Mouse (Mus musculus) forebrain, embryonic 12.5 days (tissue): ENCODE measurements around the gene Hbb-bh1. TPM values are rescaled to one million over a fixed set of nuclear protein-coding genes. Genes with fewer than 3 reads are reported as not detected.

Experiments
- ATAC-seq: fragments of 200-750 bp; cut with Nextera tagmentation; 2 replicates; pipeline ENCODE4 v1.8.0; 2017; ENCODE audit warnings: moderate TSS enrichment; ENCODE audit not compliant: low FRiP score
- H3K27ac ChIP-seq: fragments of 300-500 bp; sonication (generic); 2 replicates; pipeline ENCODE4 v1.5.1; 2016; ENCODE audit warnings: mild to moderate bottlenecking
- H3K27me3 ChIP-seq: fragments of 300-500 bp; sonication (generic); 2 replicates; pipeline ENCODE4 v1.6.1; 2016; ENCODE audit warnings: mild to moderate bottlenecking
- H3K36me3 ChIP-seq: fragments of 300-500 bp; sonication (generic); replicated peaks from 2 replicates; pipeline ENCODE4 v1.6.1; 2016; ENCODE audit warnings: mild to moderate bottlenecking
- H3K4me1 ChIP-seq: fragments of 300-500 bp; sonication (generic); 2 replicates; pipeline ENCODE4 v1.6.1; 2016
- H3K4me2 ChIP-seq: fragments of 300-500 bp; sonication (generic); 2 replicates; pipeline ENCODE4 v1.6.1; 2016; ENCODE audit warnings: mild to moderate bottlenecking, moderate library complexity
- H3K4me3 ChIP-seq: fragments of 300-500 bp; sonication (generic); replicated peaks from 2 replicates; pipeline ENCODE4 v1.5.1; 2016; ENCODE audit warnings: mild to moderate bottlenecking
- H3K9ac ChIP-seq: fragments of 300-500 bp; sonication (generic); 2 replicates; pipeline ENCODE4 v1.6.1; 2016; ENCODE audit warnings: mild to moderate bottlenecking
- H3K9me3 ChIP-seq: fragments of 300-500 bp; sonication (generic); 2 replicates; pipeline ENCODE4 v1.6.1; 2016
- WGBS: fragments of 180-500 bp; shearing (Covaris S2); methylation state at CpG from one replicate; pipeline ENCODE4 v1.1.7; 2016; 5-methylcytosine and 5-hydroxymethylcytosine counted together
- polyA plus RNA-seq: library from polyadenylated mRNA; unstranded; fragments of >200 nt; fragmentation: Nextera tagmentation; extraction: Ambion mirVana; gene quantifications from 2 replicates; pipeline ENCODE4 v1.2.1, GENCODE M21; 2016

Gene Hbb-bh1
- 427 and 624 TPM in 2 replicates for polyA plus RNA-seq

GRCm38 (mm10) chr7:103843034-103843433, at the start of gene Hbb-bh1:
TSS of gene Hbb-bh1 (minus strand) at chr7:103843164.
- Histone ChIP-seq H3K4me2 (no peak within 1 kb of the TSS), H3K36me3 (no peaks in the 10 kb centered on the region), H3K4me3 (no peak within 1 kb of the TSS), H3K9ac (no peak within 1 kb of the TSS), H3K9me3 (no peaks in the 10 kb centered on the region), H3K27ac (no peak within 1 kb of the TSS), H3K4me1 (no peaks in the 10 kb centered on the region), H3K27me3 (no peaks in the 10 kb centered on the region)
- 92% methylated on average over 2 of the region's 2 CpGs for WGBS
- no peak for ATAC-seq

GRCm38 (mm10) chr7:103886152-103886551, 43.2 kb upstream of the Hbb-bh1 start, which contains the start of gene Olfr66:
TSS of gene Olfr66 (minus strand) at chr7:103886252.
- ATAC-seq: no peak
- H3K27ac ChIP-seq: no peak within 1 kb of the TSS
- H3K4me1 ChIP-seq: no peaks in the 10 kb centered on the region

GRCm38 (mm10) chr7:103877093-103877492, 34.1 kb upstream of the Hbb-bh1 start:
- H3K9ac ChIP-seq: no peak overlapping the region
- WGBS: 85% methylated on average over 2 of the region's 2 CpGs
- H3K4me3 ChIP-seq: no peak overlapping the region
- no peaks in the 10 kb centered on the region for H3K4me1 ChIP-seq
- no peak overlapping the region for H3K4me2 ChIP-seq
- H3K27ac ChIP-seq: no peak overlapping the region
- no peaks in the 10 kb centered on the region for H3K36me3 ChIP-seq
- H3K27me3 ChIP-seq: no peaks in the 10 kb centered on the region
- ATAC-seq: no peak
- H3K9me3 ChIP-seq: no peaks in the 10 kb centered on the region

More at GRCm38 (mm10) chr7:103886152-103886551, 43.2 kb upstream of the Hbb-bh1 start, which contains the start of gene Olfr66:
- Histone ChIP-seq H3K36me3 (no peaks in the 10 kb centered on the region), H3K4me2 (no peak within 1 kb of the TSS), H3K27me3 (no peaks in the 10 kb centered on the region), H3K9ac (no peak within 1 kb of the TSS), H3K4me3 (no peak within 1 kb of the TSS), H3K9me3 (no peaks in the 10 kb centered on the region)

GRCm38 (mm10) chr7:103874451-103874850, 31.5 kb upstream of the Hbb-bh1 start:
- no peak overlapping the region for H3K9ac ChIP-seq
- WGBS: 62% methylated on average over 5 of the region's 5 CpGs
- no peaks in the 10 kb centered on the region for H3K27me3 ChIP-seq
- H3K36me3 ChIP-seq: no peaks in the 10 kb centered on the region
- ATAC-seq: no peak
- H3K27ac ChIP-seq: no peak overlapping the region
- no peaks in the 10 kb centered on the region for H3K4me1 ChIP-seq
- no peaks in the 10 kb centered on the region for H3K9me3 ChIP-seq
- H3K4me2 ChIP-seq: no peak overlapping the region
- H3K4me3 ChIP-seq: no peak overlapping the region

GRCm38 (mm10) chr7:103873064-103873463, 30.1 kb upstream of the Hbb-bh1 start:
- Histone ChIP-seq H3K36me3 (no peaks in the 10 kb centered on the region), H3K9ac (no peak overlapping the region), H3K27me3 (no peaks in the 10 kb centered on the region), H3K4me3 (no peak overlapping the region), H3K27ac (no peak overlapping the region), H3K9me3 (no peaks in the 10 kb centered on the region), H3K4me2 (no peak overlapping the region), H3K4me1 (no peaks in the 10 kb centered on the region)
- ATAC-seq: no peak; the same call in 1 of the 2 replicates
- 10% methylated on average over 1 of the region's 1 CpGs for WGBS

- Histone ChIP-seq H3K9me3 (no peaks in the 10 kb centered on the region), H3K36me3 (no peaks in the 10 kb centered on the region), H3K9ac (no peak overlapping the region), H3K27ac (no peak overlapping the region), H3K4me3 (no peak overlapping the region), H3K4me1 (no peaks in the 10 kb centered on the region), H3K4me2 (no peak overlapping the region), H3K27me3 (no peaks in the 10 kb centered on the region)
- ATAC-seq: no peak
These were observed 27.7 kb upstream of the Hbb-bh1 start for GRCm38 (mm10) chr7:103870667-103871066.

GRCm38 (mm10) chr7:103865716-103866115, 22.8 kb upstream of the Hbb-bh1 start:
- Histone ChIP-seq H3K36me3 (no peaks in the 10 kb centered on the region), H3K4me2 (no peak overlapping the region), H3K4me3 (no peak overlapping the region), H3K4me1 (no peaks in the 10 kb centered on the region), H3K9ac (no peak overlapping the region), H3K9me3 (no peaks in the 10 kb centered on the region), H3K27me3 (no peaks in the 10 kb centered on the region), H3K27ac (no peak overlapping the region)
- no peak for ATAC-seq

- ATAC-seq: no peak
- H3K36me3 ChIP-seq: no peaks in the 10 kb centered on the region
These were observed 18.6 kb upstream of the Hbb-bh1 start for GRCm38 (mm10) chr7:103861531-103861930.

GRCm38 (mm10) chr7:103860855-103861254, 17.9 kb upstream of the Hbb-bh1 start:
- no peak overlapping the region for H3K4me3 ChIP-seq
- no peak overlapping the region for H3K27ac ChIP-seq
- no peaks in the 10 kb centered on the region for H3K4me1 ChIP-seq
- no peaks in the 10 kb centered on the region for H3K9me3 ChIP-seq
- ATAC-seq: no peak
- no peak overlapping the region for H3K4me2 ChIP-seq
- H3K9ac ChIP-seq: no peak overlapping the region
- no peaks in the 10 kb centered on the region for H3K36me3 ChIP-seq
- H3K27me3 ChIP-seq: no peaks in the 10 kb centered on the region
- WGBS: 48% methylated on average over 1 of the region's 1 CpGs

More at GRCm38 (mm10) chr7:103861531-103861930, 18.6 kb upstream of the Hbb-bh1 start:
- no peaks in the 10 kb centered on the region for H3K27me3 ChIP-seq
- no peak overlapping the region for H3K4me3 ChIP-seq
- no peak overlapping the region for H3K4me2 ChIP-seq
- no peaks in the 10 kb centered on the region for H3K9me3 ChIP-seq
- H3K4me1 ChIP-seq: no peaks in the 10 kb centered on the region
- no peak overlapping the region for H3K9ac ChIP-seq
- H3K27ac ChIP-seq: no peak overlapping the region
- 79% methylated on average over 3 of the region's 3 CpGs for WGBS

GRCm38 (mm10) chr7:103859076-103859475, 16.1 kb upstream of the Hbb-bh1 start:
- H3K4me2 ChIP-seq: no peak overlapping the region
- no peak overlapping the region for H3K27ac ChIP-seq
- peak; percentile 36; the same call in 1 of the 2 replicates for ATAC-seq
- 85% methylated on average over 2 of the region's 2 CpGs for WGBS
- no peaks in the 10 kb centered on the region for H3K4me1 ChIP-seq
- no peaks in the 10 kb centered on the region for H3K27me3 ChIP-seq
- H3K36me3 ChIP-seq: no peaks in the 10 kb centered on the region
- H3K9me3 ChIP-seq: no peaks in the 10 kb centered on the region
- H3K9ac ChIP-seq: no peak overlapping the region
- no peak overlapping the region for H3K4me3 ChIP-seq

- no peak overlapping the region for H3K9ac ChIP-seq
- no peaks in the 10 kb centered on the region for H3K36me3 ChIP-seq
- no peak overlapping the region for H3K27ac ChIP-seq
- H3K27me3 ChIP-seq: no peaks in the 10 kb centered on the region
- H3K4me1 ChIP-seq: no peaks in the 10 kb centered on the region
- H3K4me2 ChIP-seq: no peak overlapping the region
- ATAC-seq: no peak
- WGBS: 65% methylated on average over 1 of the region's 1 CpGs
- H3K4me3 ChIP-seq: no peak overlapping the region
- no peaks in the 10 kb centered on the region for H3K9me3 ChIP-seq
These were observed 11.7 kb upstream of the Hbb-bh1 start for GRCm38 (mm10) chr7:103854669-103855068.

- H3K36me3 ChIP-seq: no peaks in the 10 kb centered on the region
- H3K4me3 ChIP-seq: no peak within 1 kb of the TSS
- WGBS: 76% methylated on average over 2 of the region's 2 CpGs
- no peaks in the 10 kb centered on the region for H3K9me3 ChIP-seq
- H3K27me3 ChIP-seq: no peaks in the 10 kb centered on the region
- H3K4me1 ChIP-seq: no peaks in the 10 kb centered on the region
- no peak within 1 kb of the TSS for H3K27ac ChIP-seq
- no peak within 1 kb of the TSS for H3K4me2 ChIP-seq
- H3K9ac ChIP-seq: no peak within 1 kb of the TSS
- ATAC-seq: 0 out of 2 replicates have a peak, but pooled peaks have one; percentile 36
These were observed 10.1 kb upstream of the Hbb-bh1 start, which contains the start of gene Hbb-y for GRCm38 (mm10) chr7:103853090-103853489. TSS of gene Hbb-y (minus strand) at chr7:103853216.

GRCm38 (mm10) chr7:103844525-103845325, 1.8 kb upstream of the Hbb-bh1 start:
- H3K4me3 ChIP-seq: no peak overlapping the region
- H3K36me3 ChIP-seq: no peaks in the 10 kb centered on the region

More at GRCm38 (mm10) chr7:103844525-103845325, 1.8 kb upstream of the Hbb-bh1 start:
- Histone ChIP-seq H3K27ac (no peak overlapping the region), H3K4me1 (no peaks in the 10 kb centered on the region), H3K9ac (no peak overlapping the region), H3K9me3 (no peaks in the 10 kb centered on the region), H3K4me2 (no peak overlapping the region), H3K27me3 (no peaks in the 10 kb centered on the region)
- ATAC-seq: no peak
- 67% methylated on average over 1 of the region's 2 CpGs for WGBS
